Mouse (Mus musculus): ENCODE measurements around the gene Ston2.
A peak's percentile ranks its signal among the peaks of the same experiment; 100 is the strongest.

The Ston2 gene

DNA sequence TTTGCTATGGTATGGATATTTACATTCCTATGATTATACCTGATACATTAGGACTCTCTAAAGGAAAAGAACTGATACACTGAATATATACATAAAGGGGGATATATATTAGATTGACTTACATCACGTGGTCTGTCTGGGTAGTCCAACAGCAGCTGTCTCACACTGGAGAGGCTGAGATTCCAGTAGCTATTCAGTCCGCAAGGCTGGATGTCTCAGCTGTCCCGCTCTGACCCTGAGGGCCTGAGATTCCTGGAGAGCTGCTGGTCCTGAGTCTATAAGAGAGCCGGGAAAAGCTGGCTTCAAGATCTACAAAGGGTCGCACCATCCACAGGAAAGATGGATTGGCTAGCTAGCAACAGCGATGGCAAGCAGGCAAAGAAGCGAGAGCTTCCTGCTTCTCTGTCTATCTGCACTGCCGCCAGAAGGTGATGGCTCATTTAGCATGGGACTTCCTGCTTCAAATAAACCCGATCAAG, at the start of gene Ston2:
Ston2 (minus strand) TSS at position 429 of the 479 bp plus-strand sequence.
- no peak for DNase-seq (ENCODE audit: low read depth, low spot score)

DNA sequence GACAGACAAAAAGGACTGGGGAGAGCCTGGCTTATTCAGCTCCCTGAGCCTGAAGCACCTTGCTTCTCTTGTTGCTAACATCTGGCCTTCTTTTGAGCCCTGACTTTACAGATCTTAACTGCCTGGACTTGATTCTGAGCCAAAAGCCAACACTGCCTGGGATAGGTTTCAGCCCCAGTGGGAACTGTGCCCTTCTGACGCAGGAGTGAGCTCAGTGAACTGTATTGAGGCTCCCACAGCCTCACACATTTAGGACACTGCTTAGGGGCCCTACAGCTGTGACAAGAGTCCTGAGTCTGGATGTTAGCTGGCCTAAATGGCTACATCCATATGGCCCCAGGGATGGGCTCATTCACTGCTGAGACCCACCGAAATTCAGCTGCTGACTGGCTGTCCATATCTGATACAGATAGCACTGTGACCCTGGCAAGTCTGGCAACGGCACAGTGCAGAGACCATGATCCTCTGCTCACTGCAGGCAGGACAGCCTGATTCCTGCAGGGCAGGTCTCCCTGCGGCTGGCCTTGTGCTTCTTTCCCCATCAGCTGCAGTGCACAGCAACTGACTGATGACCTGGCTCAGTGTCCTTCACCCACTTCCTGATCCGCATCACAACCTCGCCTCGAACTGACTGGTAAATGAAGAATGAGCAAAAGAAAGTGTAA, 49.3 kb upstream of the Ston2 start:
- no peak for DNase-seq (ENCODE audit: low read depth, low spot score)

DNA sequence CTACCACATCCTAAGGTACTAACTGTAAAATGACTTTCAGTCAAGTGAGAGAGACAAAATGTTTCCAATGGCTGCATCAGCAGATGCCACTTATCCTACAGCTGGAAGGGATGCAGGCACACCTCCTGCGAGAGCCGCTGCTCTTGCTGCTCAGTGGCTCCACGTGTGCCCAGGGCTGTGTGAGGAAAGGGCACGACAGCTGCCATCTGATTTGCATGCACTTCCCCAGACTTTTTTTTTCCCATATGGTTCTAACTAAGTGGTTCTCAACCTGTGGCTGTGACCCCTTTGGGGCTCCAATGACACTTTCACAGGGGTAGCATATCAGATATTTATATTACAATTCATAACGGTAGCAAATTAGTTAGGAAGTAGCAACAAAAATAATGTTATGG, 45.7 kb upstream of the Ston2 start:
- DNase-seq (ENCODE audit: low read depth, low spot score): no peak

DNA sequence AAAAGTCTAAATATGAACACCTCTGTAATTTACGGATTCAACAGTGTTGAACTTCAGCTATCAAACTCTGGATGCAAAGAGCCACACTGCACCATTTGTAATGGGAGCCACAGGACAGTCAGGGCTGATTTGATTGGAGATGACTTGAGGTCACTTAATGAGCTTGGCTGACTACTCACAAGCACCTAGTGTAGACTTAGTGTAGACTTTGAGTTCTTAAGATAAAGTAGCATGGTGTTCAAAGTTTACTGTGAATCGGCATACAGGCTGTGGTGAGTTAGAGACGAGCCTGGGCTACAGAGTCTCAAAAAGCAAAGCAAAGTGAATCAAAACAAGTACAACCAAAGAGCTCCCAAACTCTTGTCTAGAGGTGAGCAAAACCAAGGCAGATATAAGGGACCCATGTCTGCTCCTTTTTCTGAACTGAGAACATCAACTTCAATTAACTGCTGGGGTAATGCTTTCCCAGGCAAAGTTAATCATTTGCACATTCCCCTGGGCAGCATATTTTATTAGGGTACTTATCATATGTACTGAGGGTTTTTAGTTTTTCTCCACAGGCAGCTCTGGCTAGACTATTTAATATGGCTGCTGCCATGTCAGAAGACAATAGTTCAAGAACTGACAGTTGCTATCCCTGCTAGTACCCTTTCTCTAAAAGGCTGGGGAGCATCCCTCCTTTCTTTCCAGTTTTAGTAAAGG, 45.2 kb upstream of the Ston2 start:
- no peak for DNase-seq (ENCODE audit: low read depth, low spot score)

DNA sequence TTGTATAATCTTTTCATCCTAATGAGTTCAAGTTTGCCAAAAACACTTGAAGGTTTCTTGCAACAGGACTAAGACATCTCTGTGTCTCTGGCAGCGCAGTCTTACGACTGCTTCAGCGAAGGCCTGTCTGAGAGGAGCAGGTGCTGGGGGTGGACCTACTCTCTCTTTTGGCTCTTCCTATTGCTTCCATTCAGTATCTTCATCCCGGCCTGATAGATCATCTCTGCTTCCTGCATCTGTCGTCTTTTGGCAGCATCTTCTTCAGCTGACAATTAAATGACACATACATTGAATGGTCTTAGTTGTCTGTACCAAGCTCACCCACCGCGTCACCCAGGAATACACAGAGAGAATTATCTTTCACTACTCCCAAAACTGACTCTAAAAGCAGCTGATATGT, 43.2 kb upstream of the Ston2 start:
- DNase-seq (ENCODE audit: low read depth, low spot score): no peak

GRCm38 (mm10) chr12:91820461-91820860, 32.3 kb upstream of the Ston2 start:
- no peak for DNase-seq (ENCODE audit: low read depth, low spot score)

DNA sequence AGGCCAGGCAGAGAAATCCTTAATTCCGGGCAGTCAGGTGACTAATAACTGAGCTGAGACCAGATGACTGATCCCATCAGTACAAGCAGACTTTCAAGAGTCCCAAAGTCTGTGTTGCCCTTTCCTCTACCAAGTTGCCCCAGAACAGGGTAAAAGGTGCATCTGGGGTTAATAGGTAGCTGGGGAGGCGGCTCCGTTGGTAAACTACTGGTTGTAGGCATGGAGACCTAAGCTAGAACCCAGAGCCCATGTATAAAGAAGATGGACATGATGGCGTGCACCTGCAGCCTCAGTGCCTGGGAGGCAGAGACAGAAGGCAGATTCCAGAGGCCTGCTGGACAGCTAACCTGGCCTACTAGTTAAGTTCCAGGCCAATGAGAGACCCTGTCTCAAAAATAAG, 30.5 kb upstream of the Ston2 start:
- DNase-seq (ENCODE audit: low read depth, low spot score): no peak

DNA sequence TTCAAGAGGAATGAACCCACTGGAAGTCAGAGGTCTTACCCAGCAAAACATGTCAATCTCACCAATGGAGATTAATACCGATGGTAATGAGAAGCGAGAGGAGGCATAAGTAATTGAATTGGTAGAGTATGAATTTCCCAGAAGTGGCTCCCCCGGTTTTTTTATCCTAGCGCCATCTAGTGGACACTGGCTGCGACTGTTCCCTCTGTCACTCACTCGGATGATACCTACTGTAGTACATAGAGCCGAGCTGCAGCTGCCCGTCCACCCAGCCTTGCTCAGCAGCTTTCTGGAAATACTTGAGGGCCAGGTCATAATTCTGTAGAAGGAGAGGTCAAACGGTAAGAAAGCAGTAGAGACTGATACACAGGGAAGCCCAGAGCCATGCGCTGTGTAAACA, 27.8 kb upstream of the Ston2 start:
- peak; percentile 33 for DNase-seq (ENCODE audit: low read depth, low spot score)

GRCm38 (mm10) chr12:91815552-91815951, 27.4 kb upstream of the Ston2 start:
- DNase-seq (ENCODE audit: low read depth, low spot score): no peak

GRCm38 (mm10) chr12:91808911-91809310, 20.7 kb upstream of the Ston2 start:
- DNase-seq (ENCODE audit: low read depth, low spot score): no peak

GRCm38 (mm10) chr12:91807761-91808160, 19.6 kb upstream of the Ston2 start:
- DNase-seq (ENCODE audit: low read depth, low spot score): no peak

GRCm38 (mm10) chr12:91807095-91807494, 18.9 kb upstream of the Ston2 start:
- DNase-seq (ENCODE audit: low read depth, low spot score): no peak

DNA sequence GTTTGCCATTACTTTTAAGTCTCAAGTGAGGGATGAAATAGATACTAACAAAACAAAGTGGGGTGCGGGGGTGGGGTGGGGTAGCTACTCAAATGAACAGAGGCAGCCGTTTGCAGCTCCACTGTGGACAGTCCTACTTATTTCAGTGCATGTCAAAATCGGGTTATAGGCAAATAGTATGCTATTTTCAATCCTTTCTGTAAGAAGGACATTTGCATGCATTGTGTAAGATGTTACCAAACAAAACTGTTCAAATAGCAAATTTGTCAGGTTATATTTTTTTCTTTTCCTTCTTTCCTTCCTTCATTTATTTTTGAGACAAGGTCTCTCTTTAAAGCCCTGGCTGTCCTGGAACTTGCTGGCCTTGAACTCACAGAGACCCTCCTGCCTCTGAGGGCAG, 16.1 kb upstream of the Ston2 start:
- DNase-seq (ENCODE audit: low read depth, low spot score): no peak

- DNase-seq (ENCODE audit: low read depth, low spot score): no peak
Observed at GRCm38 (mm10) chr12:91803207-91803932, 15.2 kb upstream of the Ston2 start.

DNA sequence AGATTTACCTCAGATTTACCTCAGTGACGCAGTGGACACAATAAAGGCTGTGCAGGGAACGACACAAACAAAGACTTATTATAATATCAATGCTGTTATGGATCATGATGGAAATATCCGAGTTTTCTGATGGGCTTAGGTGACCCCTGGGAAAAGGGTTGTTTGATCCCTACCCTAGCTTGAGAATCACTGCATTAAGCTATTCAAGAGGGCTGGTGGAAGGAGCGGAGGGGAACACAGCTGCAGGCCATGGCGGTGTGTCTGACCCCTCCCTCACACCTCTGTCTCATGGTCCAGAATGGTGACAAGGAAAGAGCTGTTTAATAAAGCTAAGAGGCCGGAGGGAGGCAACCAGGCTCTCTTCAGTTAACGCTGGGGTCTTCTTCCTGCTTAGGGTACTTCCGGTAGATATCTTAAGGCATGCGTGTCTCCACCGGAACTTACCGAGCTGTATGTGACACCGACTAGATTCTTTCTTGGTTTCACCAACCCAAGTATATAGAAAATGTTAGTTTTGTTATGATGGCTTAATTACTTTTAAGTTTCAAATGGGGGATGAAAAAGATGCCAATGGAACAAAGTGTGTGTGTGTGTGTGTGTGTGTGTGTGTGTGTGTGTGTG, 14.5 kb upstream of the Ston2 start:
- DNase-seq (ENCODE audit: low read depth, low spot score): no peak

GRCm38 (mm10) chr12:91800861-91801385, 12.7 kb upstream of the Ston2 start:
- no peak for DNase-seq (ENCODE audit: low read depth, low spot score)

DNA sequence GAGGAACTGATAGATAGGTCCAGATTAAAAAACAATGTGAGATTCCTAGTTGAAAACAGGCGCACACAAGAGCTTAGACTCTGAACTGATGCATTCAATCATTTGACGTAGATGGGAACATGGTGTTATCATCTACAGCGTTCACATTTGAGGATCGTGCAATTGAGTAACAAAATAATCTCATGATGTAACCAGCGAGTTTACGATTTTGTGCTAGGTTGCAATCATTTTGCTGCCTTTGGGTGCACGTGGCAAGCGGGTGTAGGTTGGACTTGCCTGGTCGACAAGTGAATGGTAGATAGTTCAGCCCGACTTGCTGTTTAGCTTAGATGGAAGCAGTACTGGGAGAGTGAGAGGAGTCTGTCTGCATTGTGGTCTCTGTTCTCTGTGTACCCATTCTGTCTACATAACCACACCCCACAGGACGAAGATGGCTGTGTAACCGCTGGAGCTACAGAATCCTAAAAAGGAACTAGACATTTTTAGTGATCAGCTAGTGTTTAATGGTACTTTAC, 11.7 kb upstream of the Ston2 start:
- DNase-seq (ENCODE audit: low read depth, low spot score): no peak

DNA sequence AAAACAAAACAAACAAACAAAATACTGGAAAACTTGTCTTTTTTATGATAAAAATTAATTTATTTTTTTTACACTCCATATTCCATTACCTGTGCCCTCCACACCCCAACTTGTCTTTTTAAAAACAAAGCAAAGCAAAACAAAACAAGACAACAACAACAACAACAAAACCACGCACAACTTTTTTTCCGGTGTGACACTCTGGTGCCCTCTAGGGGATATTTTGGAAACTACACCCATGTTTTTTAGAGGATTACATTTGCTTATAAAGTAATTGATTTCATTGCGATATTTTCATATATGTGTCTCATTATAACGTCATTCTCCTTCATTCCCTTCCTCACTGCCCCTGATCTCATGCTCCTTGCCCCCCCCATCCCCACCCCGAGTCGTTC, 11.2 kb upstream of the Ston2 start:
- no peak for DNase-seq (ENCODE audit: low read depth, low spot score)

DNA sequence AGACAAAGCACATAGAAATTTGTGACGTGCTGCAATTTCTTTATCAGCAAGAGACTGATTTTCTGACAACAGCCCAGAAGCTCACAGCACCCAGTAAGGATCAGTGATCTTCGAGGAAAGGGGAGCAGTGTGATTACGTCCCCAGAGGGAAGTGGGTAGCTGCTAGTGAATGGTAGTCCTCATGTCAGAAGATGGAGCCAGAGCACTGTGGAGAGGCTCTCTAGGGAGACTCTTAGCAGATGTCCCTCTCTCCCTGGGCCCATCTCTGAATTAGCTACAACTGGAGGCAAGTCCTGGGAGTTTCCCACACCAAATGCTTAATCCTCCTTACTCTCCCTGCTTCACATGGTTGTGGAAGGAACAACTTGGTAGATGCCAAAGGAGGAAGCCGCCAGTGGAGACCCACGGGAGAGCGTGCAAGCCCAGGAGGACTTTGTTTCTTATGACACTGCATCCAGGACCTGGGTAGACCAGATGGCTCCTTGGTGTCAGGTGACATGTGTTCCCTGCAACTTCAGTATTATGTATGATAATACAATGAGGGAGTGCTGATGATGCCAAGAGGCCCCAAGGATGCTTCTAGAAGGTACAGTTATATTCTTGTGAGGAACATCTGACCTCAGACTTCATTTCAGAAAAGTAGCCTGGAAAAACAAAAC, 10.7 kb upstream of the Ston2 start:
- no peak for DNase-seq (ENCODE audit: low read depth, low spot score)

DNA sequence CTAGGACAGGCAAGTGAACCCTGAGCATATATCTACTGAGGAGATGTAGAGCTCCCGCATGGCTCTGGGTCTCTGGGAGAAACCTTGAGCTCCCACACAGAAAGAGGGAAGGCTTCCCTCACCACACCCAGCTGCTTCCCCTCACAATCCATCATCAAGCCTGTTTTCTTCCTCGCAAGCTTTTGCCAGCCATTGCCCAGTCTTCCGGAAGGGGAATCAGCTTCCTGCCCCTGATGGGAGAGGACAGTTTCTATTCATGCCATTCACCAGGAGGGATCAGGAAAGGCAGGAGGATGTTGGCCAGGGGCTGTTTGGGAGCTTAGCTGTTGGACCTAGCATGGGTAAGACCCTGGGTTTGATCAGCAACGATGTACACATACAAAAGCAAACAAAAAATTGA, 8.6 kb upstream of the Ston2 start:
- no peak for DNase-seq (ENCODE audit: low read depth, low spot score)

DNA sequence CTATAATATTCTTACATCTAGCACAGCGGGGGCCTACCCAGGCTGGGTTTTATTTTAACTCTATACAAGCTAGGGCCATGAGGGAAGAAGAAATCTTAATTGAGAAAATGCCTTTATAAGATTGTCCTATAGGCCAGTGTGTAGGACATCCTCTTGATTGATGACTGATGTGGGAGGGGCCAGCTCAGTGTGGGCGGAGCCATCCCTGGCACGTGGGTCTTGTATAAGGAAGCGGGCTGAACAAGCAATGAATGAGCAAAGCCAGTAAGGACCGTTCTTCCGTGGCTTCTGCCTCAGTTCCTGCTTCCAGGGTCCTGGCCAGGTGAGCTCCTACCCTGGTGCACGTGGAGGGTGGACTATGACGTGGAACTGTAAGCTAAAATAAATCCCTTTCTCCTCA, 5.1 kb upstream of the Ston2 start:
- DNase-seq (ENCODE audit: low read depth, low spot score): no peak

Data from c-Kit-negative CD71-positive TER-119-positive erythroid progenitor cells, embryonic 14.5 days (primary cell).